Mouse (Mus musculus): Measurements from ENCODE around the gene Fli1. TPM values are rescaled to one million over a fixed set of nuclear protein-coding genes. Genes with fewer than 3 reads are reported as not detected.

Gene Fli1
- polyA plus RNA-seq, 1 experiment from 2014 or later = 8.7 TPM

GRCm38 (mm10) chr9:32569261-32569660 lies 26.6 kb upstream of the Fli1 start:
- H3K36me3 ChIP-seq = no peaks in the 10 kb centered on the region
- H3K27ac ChIP-seq (replicated peaks) = no peak overlapping the region
- no peak overlapping the region for H3K4me3 ChIP-seq
- no peak overlapping the region for H3K4me2 ChIP-seq
- no peaks in the 10 kb centered on the region for H3K4me1 ChIP-seq (replicated peaks)
- H3K9ac ChIP-seq = no peak overlapping the region
- no peaks in the 10 kb centered on the region for H3K27me3 ChIP-seq
- no peak for ATAC-seq (ENCODE audit: low FRiP score, low read depth)
- WGBS = 71% methylated on average over 4 of the region's 4 CpGs
- H3K9me3 ChIP-seq = no peaks in the 10 kb centered on the region

GRCm38 (mm10) chr9:32567603-32568002 lies 24.9 kb upstream of the Fli1 start:
- no peaks in the 10 kb centered on the region for H3K9me3 ChIP-seq

GRCm38 (mm10) chr9:32565309-32565708 lies 22.6 kb upstream of the Fli1 start:
- Histone ChIP-seq H3K4me2 (no peak overlapping the region), H3K9ac (no peak overlapping the region), H3K27ac (replicated peaks) (no peak overlapping the region), H3K4me1 (replicated peaks) (no peaks in the 10 kb centered on the region), H3K36me3 (no peaks in the 10 kb centered on the region), H3K4me3 (no peak overlapping the region), H3K27me3 (no peaks in the 10 kb centered on the region), H3K9me3 (no peaks in the 10 kb centered on the region)
- ATAC-seq (ENCODE audit: low FRiP score, low read depth) = no peak
- 86% methylated on average over 3 of the region's 3 CpGs for WGBS

More at GRCm38 (mm10) chr9:32567603-32568002, 24.9 kb upstream of the Fli1 start:
- H3K4me2 ChIP-seq = no peak overlapping the region
- no peak overlapping the region for H3K4me3 ChIP-seq
- H3K27ac ChIP-seq (replicated peaks) = no peak overlapping the region
- H3K27me3 ChIP-seq = no peaks in the 10 kb centered on the region
- no peaks in the 10 kb centered on the region for H3K4me1 ChIP-seq (replicated peaks)
- H3K9ac ChIP-seq = no peak overlapping the region
- no peaks in the 10 kb centered on the region for H3K36me3 ChIP-seq
- 85% methylated on average over 7 of the region's 7 CpGs for WGBS
- ATAC-seq (ENCODE audit: low FRiP score, low read depth) = no peak

- H3K9me3 ChIP-seq = no peaks in the 10 kb centered on the region
- no peak overlapping the region for H3K4me3 ChIP-seq
- ATAC-seq (ENCODE audit: low FRiP score, low read depth) = no peak
- H3K27ac ChIP-seq (replicated peaks) = no peak overlapping the region
- no peaks in the 10 kb centered on the region for H3K4me1 ChIP-seq (replicated peaks)
- whole genome bisulfite sequencing = 77% methylated on average over 4 of the region's 4 CpGs
- H3K36me3 ChIP-seq = no peaks in the 10 kb centered on the region
- H3K9ac ChIP-seq = no peak overlapping the region
- no peak overlapping the region for H3K4me2 ChIP-seq
- H3K27me3 ChIP-seq = no peaks in the 10 kb centered on the region
Measured at GRCm38 (mm10) chr9:32562837-32563236, 20.2 kb upstream of the Fli1 start.

GRCm38 (mm10) chr9:32562409-32562808 lies 19.7 kb upstream of the Fli1 start:
- no peak overlapping the region for H3K27ac ChIP-seq (replicated peaks)
- H3K9me3 ChIP-seq = no peaks in the 10 kb centered on the region
- H3K9ac ChIP-seq = no peak overlapping the region
- no peak overlapping the region for H3K4me3 ChIP-seq
- no peaks in the 10 kb centered on the region for H3K36me3 ChIP-seq
- H3K27me3 ChIP-seq = no peaks in the 10 kb centered on the region
- no peak overlapping the region for H3K4me2 ChIP-seq
- ATAC-seq (ENCODE audit: low FRiP score, low read depth) = no peak
- H3K4me1 ChIP-seq (replicated peaks) = no peaks in the 10 kb centered on the region
- 68% methylated on average over 9 of the region's 9 CpGs for WGBS

- 86% methylated on average over 14 of the region's 14 CpGs for WGBS
- no peak for ATAC-seq (ENCODE audit: low FRiP score, low read depth)
Measured at GRCm38 (mm10) chr9:32561190-32561890, 18.7 kb upstream of the Fli1 start.

GRCm38 (mm10) chr9:32559859-32560258 lies 17.2 kb upstream of the Fli1 start:
- H3K9ac ChIP-seq = no peak overlapping the region
- H3K36me3 ChIP-seq = no peaks in the 10 kb centered on the region
- H3K27me3 ChIP-seq = no peaks in the 10 kb centered on the region
- H3K4me1 ChIP-seq (replicated peaks) = no peaks in the 10 kb centered on the region
- H3K4me3 ChIP-seq = no peak overlapping the region
- ATAC-seq (ENCODE audit: low FRiP score, low read depth) = no peak
- no peaks in the 10 kb centered on the region for H3K9me3 ChIP-seq
- 60% methylated on average over 8 of the region's 8 CpGs for WGBS
- H3K27ac ChIP-seq (replicated peaks) = no peak overlapping the region
- H3K4me2 ChIP-seq = no peak overlapping the region

More at GRCm38 (mm10) chr9:32561190-32561890, 18.7 kb upstream of the Fli1 start:
- no peak overlapping the region for H3K4me3 ChIP-seq
- H3K9me3 ChIP-seq = no peaks in the 10 kb centered on the region
- no peaks in the 10 kb centered on the region for H3K4me1 ChIP-seq (replicated peaks)
- H3K27ac ChIP-seq (replicated peaks) = no peak overlapping the region
- H3K36me3 ChIP-seq = no peaks in the 10 kb centered on the region
- no peak overlapping the region for H3K4me2 ChIP-seq
- no peak overlapping the region for H3K9ac ChIP-seq
- no peaks in the 10 kb centered on the region for H3K27me3 ChIP-seq

GRCm38 (mm10) chr9:32559454-32559853 lies 16.8 kb upstream of the Fli1 start:
- no peak overlapping the region for H3K9ac ChIP-seq
- no peaks in the 10 kb centered on the region for H3K36me3 ChIP-seq
- H3K4me3 ChIP-seq = no peak overlapping the region
- H3K9me3 ChIP-seq = no peaks in the 10 kb centered on the region
- no peaks in the 10 kb centered on the region for H3K27me3 ChIP-seq
- no peak overlapping the region for H3K27ac ChIP-seq (replicated peaks)
- H3K4me1 ChIP-seq (replicated peaks) = no peaks in the 10 kb centered on the region
- no peak for ATAC-seq (ENCODE audit: low FRiP score, low read depth)
- H3K4me2 ChIP-seq = no peak overlapping the region

GRCm38 (mm10) chr9:32556313-32556712 lies 13.7 kb upstream of the Fli1 start:
- no peaks in the 10 kb centered on the region for H3K4me1 ChIP-seq (replicated peaks)
- ATAC-seq (ENCODE audit: low FRiP score, low read depth) = no peak
- H3K27me3 ChIP-seq = no peaks in the 10 kb centered on the region; the same call in 1 of the 2 replicates
- H3K9me3 ChIP-seq = no peaks in the 10 kb centered on the region
- H3K4me2 ChIP-seq = no peak overlapping the region
- 90% methylated on average over 7 of the region's 7 CpGs for WGBS
- no peaks in the 10 kb centered on the region for H3K36me3 ChIP-seq
- no peak overlapping the region for H3K4me3 ChIP-seq
- no peak overlapping the region for H3K9ac ChIP-seq
- no peak overlapping the region for H3K27ac ChIP-seq (replicated peaks)

GRCm38 (mm10) chr9:32555279-32555678 lies 12.6 kb upstream of the Fli1 start:
- no peak overlapping the region for H3K4me3 ChIP-seq
- peaks cover 3% of the 10 kb centered on the region; the same call in 1 of the 2 replicates for H3K4me1 ChIP-seq (replicated peaks)
- no peaks in the 10 kb centered on the region for H3K36me3 ChIP-seq
- no peak overlapping the region for H3K9ac ChIP-seq
- H3K27me3 ChIP-seq = peaks cover 6% of the 10 kb centered on the region
- no peak for ATAC-seq (ENCODE audit: low FRiP score, low read depth)
- 82% methylated on average over 3 of the region's 3 CpGs for WGBS
- no peak overlapping the region for H3K4me2 ChIP-seq
- H3K9me3 ChIP-seq = no peaks in the 10 kb centered on the region
- H3K27ac ChIP-seq (replicated peaks) = no peak overlapping the region

GRCm38 (mm10) chr9:32550541-32550940 lies 7.9 kb upstream of the Fli1 start:
- no peak for ATAC-seq (ENCODE audit: low FRiP score, low read depth)
- no peaks in the 10 kb centered on the region for H3K36me3 ChIP-seq
- no peaks in the 10 kb centered on the region for H3K9me3 ChIP-seq
- H3K4me3 ChIP-seq = no peak overlapping the region
- peaks cover 50% of the 10 kb centered on the region for H3K27me3 ChIP-seq
- H3K4me2 ChIP-seq = no peak overlapping the region
- WGBS = 6% methylated on average over 10 of the region's 10 CpGs
- H3K9ac ChIP-seq = no peak overlapping the region
- H3K27ac ChIP-seq (replicated peaks) = no peak overlapping the region
- peaks cover 6% of the 10 kb centered on the region for H3K4me1 ChIP-seq (replicated peaks)

GRCm38 (mm10) chr9:32549462-32550384 lies 7.1 kb upstream of the Fli1 start:
- Histone ChIP-seq H3K27me3 (peaks cover 57% of the 10 kb centered on the region), H3K27ac (replicated peaks) (no peak overlapping the region), H3K9me3 (no peaks in the 10 kb centered on the region), H3K9ac (no peak overlapping the region), H3K4me3 (no peak overlapping the region), H3K36me3 (no peaks in the 10 kb centered on the region), H3K4me2 (no peak overlapping the region), H3K4me1 (replicated peaks) (peaks cover 14% of the 10 kb centered on the region)
- ATAC-seq (ENCODE audit: low FRiP score, low read depth) = no peak
- WGBS = 21% methylated on average over 6 of the region's 6 CpGs
